Mouse (Mus musculus) megakaryocyte-erythroid progenitor cell, adult 5-6 weeks (primary cell): ENCODE measurements around the gene Cdh23. TPM values are rescaled to one million over a fixed set of nuclear protein-coding genes. Genes with fewer than 3 reads are reported as not detected.
"Not testable (repeated sequence)": the region's sequence is repeated elsewhere in the genome, so short reads cannot be mapped to it uniquely, and the experiment has no call there.

Experiments
- ATAC-seq: replicated peaks from 2 replicates; pipeline ENCODE4 v1.8.0; 2016; ENCODE audit warnings: mild to moderate bottlenecking, inconsistent platforms; ENCODE audit not compliant: severe bottlenecking, poor library complexity, low FRiP score, low TSS enrichment
- total RNA-seq, 2 experiments: library from RNA; stranded (forward) in 1 of 2; stranded (reverse) in 1 of 2; fragments of 200-1000, 215-1000 nt in 1 of 2; fragments of >200 nt in 1 of 2; fragmentation: Nextera tagmentation in 1 of 2; gene quantifications; 2 replicates each; pipeline ENCODE4 v1.2.3; 2014 to 2017

Gene Cdh23
- total RNA-seq, 2 experiments from 2014 or later: not detected

DNA sequence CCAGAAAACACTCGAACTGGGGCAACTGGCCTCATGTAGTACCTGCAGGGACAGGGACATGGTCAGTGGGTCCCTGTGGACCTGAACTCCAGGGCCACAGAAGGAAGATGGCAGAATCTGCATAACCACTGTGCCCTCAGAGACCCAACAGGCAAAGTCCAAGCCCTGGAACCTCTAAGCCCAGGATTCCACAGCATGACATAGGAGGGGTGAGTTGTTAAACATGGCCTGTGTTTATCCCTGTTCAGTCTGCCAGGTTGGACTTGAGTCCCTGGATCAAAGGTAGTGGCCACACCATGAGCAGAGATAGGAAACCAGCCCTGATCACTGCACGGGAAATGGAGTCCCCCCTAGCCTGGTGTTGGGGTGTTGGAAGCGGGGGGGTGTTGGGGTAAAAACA is 20.2 kb upstream of the Cdh23 start:
- ATAC-seq: no peak

DNA sequence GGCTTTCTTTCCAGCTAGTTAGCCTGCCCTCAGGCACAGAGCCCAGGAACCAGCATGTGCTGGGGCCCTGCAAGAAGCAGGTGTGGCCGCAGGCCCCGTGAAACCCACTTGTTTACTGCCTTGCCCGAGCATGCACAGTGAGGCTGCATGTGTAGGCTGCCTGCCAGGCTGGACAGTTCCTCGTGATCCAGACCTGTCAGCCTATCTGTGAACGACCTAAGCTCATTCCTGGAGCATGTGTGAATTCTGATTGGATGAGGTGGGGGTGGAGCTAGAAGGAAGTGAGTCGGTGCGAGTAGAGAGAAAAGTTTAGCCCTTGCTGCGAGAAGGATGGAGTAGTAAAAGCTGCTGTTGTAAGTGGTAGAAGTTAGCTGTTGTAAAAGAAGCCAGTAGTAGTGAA is 16.0 kb upstream of the Cdh23 start:
- ATAC-seq: not testable (repeated sequence)

- ATAC-seq: no peak
Observed at GRCm38 (mm10) chr10:60708837-60709236, 12.5 kb upstream of the Cdh23 start.

DNA sequence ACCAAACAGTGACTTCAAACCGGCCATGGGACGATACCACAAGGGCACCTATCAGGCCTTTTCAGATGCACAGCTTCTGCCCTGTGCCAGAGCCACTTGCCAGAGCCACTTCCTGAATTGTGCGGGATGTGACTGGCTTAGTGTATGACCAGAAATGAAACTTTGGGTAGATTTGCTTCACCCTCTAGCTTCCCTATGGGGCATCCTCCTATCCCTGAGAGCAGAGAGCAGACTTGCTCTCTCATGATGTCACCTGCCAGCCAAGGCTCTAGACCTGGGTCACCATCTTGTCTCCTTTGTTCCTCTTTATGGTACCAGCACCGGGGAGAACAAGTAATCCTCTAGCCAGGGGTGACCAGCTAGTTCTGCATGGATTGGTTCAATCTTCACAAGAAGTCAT is 10.0 kb upstream of the Cdh23 start:
- 0 out of 2 replicates have a peak, but pooled peaks have one; percentile 41 for ATAC-seq

DNA sequence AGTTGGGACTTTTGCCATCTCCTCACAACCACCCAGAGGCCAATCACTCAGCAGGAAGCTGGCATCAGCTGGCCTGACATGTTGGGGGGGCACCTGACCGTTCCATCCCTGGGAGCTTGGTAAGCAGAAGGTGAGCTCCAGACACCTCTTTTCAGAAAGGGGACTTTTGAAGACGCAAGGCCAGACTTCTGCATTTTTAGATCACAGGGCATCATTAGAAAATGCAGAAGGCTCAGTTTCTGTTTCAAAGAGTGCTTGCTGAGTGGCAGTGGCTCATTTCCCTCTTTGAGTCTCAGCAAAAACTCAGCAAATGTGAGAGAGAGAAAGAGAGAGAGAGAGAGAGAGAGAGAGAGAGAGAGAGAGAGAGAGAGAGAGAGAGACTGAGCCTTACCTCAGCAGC is 8.8 kb upstream of the Cdh23 start:
- no peak for ATAC-seq

DNA sequence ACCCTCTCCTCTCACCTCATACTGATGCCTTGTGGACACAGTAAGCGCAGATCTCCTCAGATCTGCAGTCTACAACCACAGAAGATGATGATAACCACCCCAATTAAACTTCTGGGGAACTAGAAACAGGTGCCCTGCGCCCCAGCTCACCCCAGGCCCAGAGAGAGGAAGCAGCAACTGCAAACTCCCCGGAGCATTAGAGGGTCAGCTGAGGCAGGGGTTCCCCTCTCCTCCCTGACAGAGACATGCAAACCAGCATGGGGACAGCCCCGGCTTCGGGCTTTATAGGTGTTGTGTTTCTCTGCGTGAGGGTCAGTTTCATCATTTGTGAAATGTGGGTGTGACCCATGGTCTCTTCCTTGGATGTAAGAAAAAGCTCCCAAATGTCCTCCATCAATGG is 1.5 kb upstream of the Cdh23 start:
- no peak for ATAC-seq

GRCm38 (mm10) chr10:60696975-60697374 is 685 bp upstream of the Cdh23 start:
- ATAC-seq: peak; percentile 92

DNA sequence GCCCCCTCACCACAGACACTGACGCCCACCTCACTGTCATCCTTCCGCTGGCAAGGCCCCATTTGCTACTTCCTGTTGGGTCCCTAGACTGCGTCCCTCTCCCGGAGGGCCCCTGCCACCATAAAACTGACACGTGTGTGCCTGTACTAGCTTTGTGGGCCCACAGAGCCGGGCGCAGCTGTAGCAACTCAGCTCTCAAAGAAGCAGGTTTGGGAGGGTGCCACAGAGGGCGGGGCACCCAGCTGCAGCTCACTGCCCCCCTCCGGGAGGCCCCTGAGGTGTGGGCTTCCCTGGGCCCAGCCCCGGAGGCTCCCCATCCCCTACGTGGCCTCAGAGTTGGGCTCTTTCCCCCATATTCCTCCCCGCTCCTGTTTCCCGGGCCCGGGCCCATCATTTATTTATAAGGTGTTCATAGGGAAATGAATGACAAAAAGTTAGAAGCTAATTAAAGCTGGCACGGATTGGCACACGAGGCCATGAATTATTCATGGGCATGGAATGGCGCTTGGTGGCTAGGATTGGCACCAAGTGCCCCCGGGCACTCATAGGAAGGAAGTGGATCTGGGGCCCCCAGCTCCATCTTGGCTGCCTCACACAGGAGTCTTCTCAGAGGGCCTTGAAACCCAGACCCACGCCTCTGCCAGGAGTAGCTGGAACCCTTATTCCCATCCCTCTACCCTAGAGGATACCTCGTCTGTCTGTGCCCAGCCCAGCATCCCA is 4.5 kb downstream of the Cdh23 start:
- no peak for ATAC-seq

DNA sequence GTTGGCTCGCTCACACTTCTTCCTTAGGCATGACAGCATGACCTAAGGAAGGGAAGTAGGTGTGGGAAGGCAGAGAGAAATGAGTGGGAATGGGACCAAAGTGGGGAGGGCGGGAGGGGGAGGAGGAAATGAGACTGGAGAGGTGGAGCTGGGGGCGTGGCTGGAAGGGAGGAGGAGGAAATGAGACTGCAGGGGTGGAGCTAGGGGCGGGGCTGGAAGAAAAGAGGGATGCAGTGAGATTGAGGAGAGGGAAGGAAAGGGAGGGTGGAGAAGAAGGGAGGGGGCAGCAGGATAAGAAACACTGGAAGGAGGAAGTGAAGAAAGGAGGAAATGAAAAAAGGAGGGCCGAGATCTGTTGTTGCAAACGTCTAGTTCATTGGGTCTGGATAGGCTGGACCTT is 5.3 kb downstream of the Cdh23 start:
- ATAC-seq: no peak

- ATAC-seq: no peak
Observed at GRCm38 (mm10) chr10:60689396-60689795, 6.9 kb downstream of the Cdh23 start.

- no peak for ATAC-seq
Observed at GRCm38 (mm10) chr10:60687011-60687776, 9.1 kb downstream of the Cdh23 start.

- no peak for ATAC-seq
Observed at GRCm38 (mm10) chr10:60686641-60686975, 9.7 kb downstream of the Cdh23 start.

GRCm38 (mm10) chr10:60685764-60686640 is 10.3 kb downstream of the Cdh23 start:
- no peak for ATAC-seq

GRCm38 (mm10) chr10:60678926-60679325 is 17.4 kb downstream of the Cdh23 start:
- ATAC-seq: no peak

GRCm38 (mm10) chr10:60677319-60677718 is 19.0 kb downstream of the Cdh23 start:
- ATAC-seq: no peak

DNA sequence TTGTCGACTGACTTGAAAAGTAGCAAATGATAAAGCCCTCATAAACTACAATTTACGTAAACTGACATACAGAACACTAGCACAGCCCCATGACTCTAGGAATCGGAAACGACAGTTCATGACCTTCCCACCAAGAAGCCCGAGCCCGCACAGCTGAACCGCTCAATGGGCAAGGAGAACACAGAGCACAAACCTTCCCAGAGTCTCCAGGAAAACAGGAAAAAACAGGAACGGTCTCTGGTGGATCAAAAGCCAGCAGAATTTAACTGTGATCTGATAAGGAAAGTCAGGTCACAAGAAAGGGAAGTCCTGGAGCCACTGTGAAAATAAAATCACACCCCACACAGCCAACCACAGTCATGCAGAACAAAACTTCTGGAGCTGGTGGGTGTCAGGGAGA is 26.1 kb downstream of the Cdh23 start:
- no peak for ATAC-seq

DNA sequence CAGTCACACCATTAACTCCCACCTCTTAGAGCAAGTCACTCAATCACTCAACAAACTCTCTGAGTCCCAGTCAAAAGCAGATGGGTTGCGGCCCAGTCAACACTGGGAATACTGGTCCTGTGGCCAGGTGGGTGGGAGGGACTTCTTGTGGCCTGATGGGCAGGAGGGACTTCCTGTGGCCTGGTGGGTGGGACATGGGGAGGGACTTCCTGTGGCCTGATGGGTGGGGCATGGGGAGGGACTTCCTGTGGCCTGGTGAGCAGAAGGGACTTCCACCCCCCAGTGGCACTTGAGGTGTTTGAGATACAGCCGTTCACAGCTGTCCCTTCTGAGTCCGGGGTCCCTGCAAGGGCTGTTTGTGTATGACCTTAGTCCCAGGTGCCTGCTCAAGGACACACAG is 27.7 kb downstream of the Cdh23 start:
- no peak for ATAC-seq

DNA sequence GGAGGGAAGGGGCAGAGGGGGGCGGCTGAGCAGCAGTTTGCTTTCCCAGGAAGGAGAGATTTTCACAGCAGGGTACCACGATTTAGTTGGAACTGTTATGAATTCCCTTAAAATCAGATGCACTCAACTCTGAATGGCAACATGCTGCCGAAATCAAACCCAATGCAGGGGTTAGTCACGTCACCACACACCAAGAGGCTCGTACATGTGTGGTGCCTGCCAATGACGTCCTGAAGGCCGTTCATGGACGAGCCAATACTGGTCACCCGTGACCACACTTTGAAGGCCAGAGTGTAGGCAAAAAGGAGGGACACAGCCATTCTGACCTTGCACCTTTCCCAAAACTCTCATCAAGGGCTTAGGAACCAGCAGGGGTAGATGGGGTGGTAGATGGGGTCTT is 35.3 kb downstream of the Cdh23 start:
- ATAC-seq: no peak

- ATAC-seq: no peak
Observed at GRCm38 (mm10) chr10:60659450-60660020, 36.8 kb downstream of the Cdh23 start.

- ATAC-seq: no peak
Observed at GRCm38 (mm10) chr10:60658176-60658575, 38.1 kb downstream of the Cdh23 start.
